Mouse (Mus musculus) heart, adult 10 weeks (tissue): ENCODE results near the gene Zfp617. TPM values are rescaled to one million over a fixed set of nuclear protein-coding genes. Genes with fewer than 3 reads are reported as not detected.

Experiments used
- polyA plus RNA-seq: library from polyadenylated mRNA; stranded (reverse); fragments of 350-450 nt; fragmentation: Illumina TruSeq; extraction: RNeasy Lipid Tissue Mini Kit (QIAGEN cat#74804); gene quantifications from one replicate; pipeline ENCODE4 v1.2.3, GENCODE M21; 2014; ENCODE audit warnings: low read depth, low replicate concordance

Gene Zfp617
- polyA plus RNA-seq, result 26.2 TPM

GRCm38 (mm10) chr8:71908309-71909261, at the start of gene Zfp617, which contains the start of gene Zfp882:
TSS of gene Zfp617 (plus strand) at chr8:71908635.
TSS of gene Zfp882 (plus strand) at chr8:71908608.

GRCm38 (mm10) chr8:71881618-71882274, 26.7 kb upstream of the Zfp617 start, which contains the start of gene Zfp709:
TSS of gene Zfp709 (plus strand) at chr8:71882019.

GRCm38 (mm10) chr8:71950482-71951221, 42.2 kb downstream of the Zfp617 start, which contains the start of gene Zfp961:
TSS of gene Zfp961 (plus strand) at chr8:71951038.

Other genes starting within 250 kb of the Zfp617 start
- gene Unc13a, start 236.9 kb upstream of the Zfp617 start, polyA plus RNA-seq, result 0.81 TPM
- gene Jak3, start 232.3 kb upstream of the Zfp617 start, polyA plus RNA-seq, result 12.1 TPM
- gene Insl3, start 219.4 kb upstream of the Zfp617 start, polyA plus RNA-seq, result 1.6 TPM
- 6.6 TPM for gene B3gnt3, start 206.8 kb upstream of the Zfp617 start, polyA plus RNA-seq
- gene Fcho1, start 182.9 kb upstream of the Zfp617 start, polyA plus RNA-seq, result 0.99 TPM
- gene Zfp709, start 26.6 kb upstream of the Zfp617 start, polyA plus RNA-seq, result 2.9 TPM
- 2.6 TPM for gene Zfp882, start within 50 bp of the Zfp617 start, polyA plus RNA-seq
- 8.5 TPM for gene Zfp961, start 42.4 kb downstream of the Zfp617 start, polyA plus RNA-seq
- 0.34 TPM for gene Cyp4f18, start 101.0 kb downstream of the Zfp617 start, polyA plus RNA-seq
- gene Olfr372, start 132.6 kb downstream of the Zfp617 start, polyA plus RNA-seq, result not detected
- gene Olfr373, start 174.5 kb downstream of the Zfp617 start, polyA plus RNA-seq, result not detected
- gene Olfr374, start 198.4 kb downstream of the Zfp617 start, polyA plus RNA-seq, result not detected
- 104 TPM for gene Tpm4, start 226.3 kb downstream of the Zfp617 start, polyA plus RNA-seq